Mouse (Mus musculus): ENCODE data around the gene Gm7876. TPM values are rescaled to one million over a fixed set of nuclear protein-coding genes. Genes with fewer than 3 reads are reported as not detected.
"Not testable (repeated sequence)": the region's sequence is repeated elsewhere in the genome, so short reads cannot be mapped to it uniquely, and the experiment has no call there.

Gm7876 gene
- polyA plus RNA-seq (2014; fragmentation: Nextera tagmentation; extraction: Ambion mirVana) = not detected in 2 replicates

DNA sequence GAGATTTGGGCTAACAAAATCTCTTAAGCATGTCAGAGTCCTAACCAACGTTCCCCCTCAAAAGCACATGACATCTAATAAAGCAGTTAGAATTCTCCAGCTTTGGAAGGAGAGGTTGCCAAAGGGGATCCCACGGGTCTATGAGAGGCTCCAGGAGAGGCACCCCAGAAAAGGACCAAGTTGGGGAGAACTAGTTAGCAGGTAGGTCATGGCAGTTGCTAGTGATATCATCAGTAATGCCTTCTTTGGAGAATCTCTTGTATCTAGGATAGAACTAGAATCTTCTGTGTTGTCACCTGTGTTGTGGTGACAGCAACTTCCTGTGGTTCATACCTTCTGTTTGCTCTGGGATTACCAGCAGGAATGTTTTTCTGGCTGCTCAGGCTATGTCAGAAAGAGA is at the start of gene Gm7876:
Gene Gm7876, plus strand, starts transcription at position 301 of the 400 bp plus-strand sequence.
- not testable (repeated sequence) for H3K4me2 ChIP-seq (replicated peaks; ENCODE audit: low read depth, low read length); H3K27ac ChIP-seq (ENCODE audit: low read length); H3K9me3 ChIP-seq (ENCODE audit: control insufficient read depth, low read depth, low read length); ATAC-seq (ENCODE audit: insufficient number of reproducible peaks, insufficient read depth, low FRiP score, low read depth); H3K36me3 ChIP-seq (ENCODE audit: control insufficient read depth, insufficient read depth, low read length); H3K4me3 ChIP-seq (ENCODE audit: low read depth, low read length); H3K4me1 ChIP-seq (ENCODE audit: control insufficient read depth, insufficient read depth, low read length); H3K9ac ChIP-seq (replicated peaks; ENCODE audit: low read depth, low read length); H3K27me3 ChIP-seq (ENCODE audit: control insufficient read depth, insufficient read depth, low read length)
- WGBS = 84% methylated on average over 1 of the region's 2 CpGs

DNA sequence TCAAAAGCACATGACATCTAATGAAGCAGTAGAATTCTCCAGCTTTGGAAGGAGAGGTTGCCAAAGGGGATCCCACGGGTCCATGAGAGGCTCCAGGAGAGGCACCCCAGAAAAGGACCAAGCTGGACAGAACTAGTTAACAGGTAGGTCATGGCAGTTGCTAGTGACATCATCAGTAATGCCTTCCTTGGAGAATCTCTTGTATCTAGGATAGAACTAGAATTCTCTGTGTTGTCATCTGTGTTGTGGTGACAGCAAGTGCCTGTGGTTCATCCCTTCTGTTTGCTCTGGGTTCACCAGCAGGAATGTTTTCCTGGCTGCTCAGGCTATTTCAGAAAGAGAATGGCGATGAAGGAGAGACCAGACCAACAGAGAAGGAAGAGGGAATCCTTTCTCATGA is 45.1 kb upstream of the Gm7876 start, which contains the start of gene Gm3239:
Gene Gm3239, plus strand, starts transcription at position 301 of the 400 bp plus-strand sequence.
- not testable (repeated sequence) for H3K4me3 ChIP-seq (ENCODE audit: low read depth, low read length); H3K4me1 ChIP-seq (ENCODE audit: control insufficient read depth, insufficient read depth, low read length); H3K9ac ChIP-seq (replicated peaks; ENCODE audit: low read depth, low read length); H3K4me2 ChIP-seq (replicated peaks; ENCODE audit: low read depth, low read length); H3K9me3 ChIP-seq (ENCODE audit: control insufficient read depth, low read depth, low read length); H3K36me3 ChIP-seq (ENCODE audit: control insufficient read depth, insufficient read depth, low read length); ATAC-seq (ENCODE audit: insufficient number of reproducible peaks, insufficient read depth, low FRiP score, low read depth); H3K27ac ChIP-seq (ENCODE audit: low read length); H3K27me3 ChIP-seq (ENCODE audit: control insufficient read depth, insufficient read depth, low read length)
- WGBS = no CpG with 5 or more reads among the region's 2 CpGs

DNA sequence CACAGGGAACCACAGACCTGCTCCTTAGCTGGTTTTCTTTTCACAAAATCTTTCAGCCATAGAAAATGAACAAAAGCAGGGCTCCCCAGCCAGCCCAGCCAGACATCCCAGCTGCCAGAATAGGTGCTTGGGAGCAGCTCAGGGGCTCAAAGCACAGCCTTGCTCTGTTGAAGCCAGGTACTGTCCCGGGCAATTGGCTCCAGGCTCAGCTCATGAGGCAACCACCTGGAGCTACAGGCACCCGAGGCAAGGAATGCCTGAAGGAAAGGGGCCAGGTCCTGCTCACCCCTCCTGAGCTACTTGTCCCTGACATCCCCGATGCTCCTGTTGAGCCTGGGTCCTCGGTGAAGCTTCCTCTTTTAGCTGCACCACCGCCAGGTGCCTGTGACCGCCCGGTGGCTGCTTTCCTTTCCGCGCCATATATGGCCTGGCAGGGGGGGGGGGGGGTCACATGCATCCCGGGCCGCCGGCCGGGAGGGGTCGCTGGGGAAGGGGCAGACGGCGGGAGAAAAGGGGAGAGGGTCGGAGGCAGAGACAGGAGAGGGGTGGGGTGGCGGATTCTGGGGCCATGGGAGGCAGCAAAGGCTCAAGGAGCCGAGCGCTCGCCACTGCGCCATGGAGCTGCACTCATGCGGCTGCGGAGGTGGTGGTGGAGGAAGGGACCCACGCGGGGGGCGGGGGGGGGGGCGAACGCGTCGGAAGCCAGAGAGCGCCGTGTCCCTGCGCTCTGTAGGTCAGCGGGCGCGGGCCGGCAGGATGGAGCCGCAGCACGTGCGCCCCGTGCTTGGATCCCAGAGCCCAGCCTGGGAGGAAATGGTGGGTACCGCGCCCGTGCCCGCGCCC is 17.2 kb downstream of the Gm7876 start, which contains the start of gene Gm3252:
Gene Gm3252, plus strand, starts transcription at position 738 of the 843 bp plus-strand sequence.
- not testable (repeated sequence) for H3K27ac ChIP-seq (ENCODE audit: low read length); H3K27me3 ChIP-seq (ENCODE audit: control insufficient read depth, insufficient read depth, low read length); H3K9ac ChIP-seq (replicated peaks; ENCODE audit: low read depth, low read length); ATAC-seq (ENCODE audit: insufficient number of reproducible peaks, insufficient read depth, low FRiP score, low read depth); H3K4me3 ChIP-seq (ENCODE audit: low read depth, low read length); H3K4me1 ChIP-seq (ENCODE audit: control insufficient read depth, insufficient read depth, low read length); H3K36me3 ChIP-seq (ENCODE audit: control insufficient read depth, insufficient read depth, low read length); H3K9me3 ChIP-seq (ENCODE audit: control insufficient read depth, low read depth, low read length)
- 4% methylated on average over 10 of the region's 47 CpGs for WGBS
- H3K4me2 ChIP-seq (replicated peaks; ENCODE audit: low read depth, low read length) = peak within 1 kb of the TSS; percentile 32; the same call in 1 of the 2 replicates

Other genes with a start within 250 kb of the Gm7876 start
- not detected in 2 replicates for gene Gm3182, start 227.5 kb upstream of the Gm7876 start, polyA plus RNA-seq (2014; fragmentation: Nextera tagmentation; extraction: Ambion mirVana)
- gene Gm3047, start 153.8 kb upstream of the Gm7876 start, polyA plus RNA-seq (2014; fragmentation: Nextera tagmentation; extraction: Ambion mirVana) = not detected in 2 replicates
- not detected in 2 replicates for gene Gm8159, start 76.9 kb upstream of the Gm7876 start, polyA plus RNA-seq (2014; fragmentation: Nextera tagmentation; extraction: Ambion mirVana)
- gene Gm3239, start 45.0 kb upstream of the Gm7876 start, polyA plus RNA-seq (2014; fragmentation: Nextera tagmentation; extraction: Ambion mirVana) = not detected in 2 replicates
- 0.27 TPM in 1 of 2 replicates, not detected in the other for gene Gm3252, start 17.5 kb downstream of the Gm7876 start, polyA plus RNA-seq (2014; fragmentation: Nextera tagmentation; extraction: Ambion mirVana)
- not detected in 2 replicates for gene Gm9602, start 67.1 kb downstream of the Gm7876 start, polyA plus RNA-seq (2014; fragmentation: Nextera tagmentation; extraction: Ambion mirVana)
- not detected in 2 replicates for gene Gm3269, start 128.9 kb downstream of the Gm7876 start, polyA plus RNA-seq (2014; fragmentation: Nextera tagmentation; extraction: Ambion mirVana)
- 0.52 TPM in 1 of 2 replicates, not detected in the other for gene Gm3264, start 146.3 kb downstream of the Gm7876 start, polyA plus RNA-seq (2014; fragmentation: Nextera tagmentation; extraction: Ambion mirVana)
- gene Gm3278, start 183.2 kb downstream of the Gm7876 start, polyA plus RNA-seq (2014; fragmentation: Nextera tagmentation; extraction: Ambion mirVana) = not detected in 2 replicates

Data from stomach, embryonic 14.5 days (tissue).